Mouse (Mus musculus): ENCODE results near the gene Itga5. TPM values are rescaled to one million over a fixed set of nuclear protein-coding genes. Genes with fewer than 3 reads are reported as not detected.
A peak's percentile ranks its signal among the peaks of the same experiment; 100 is the strongest.

Gene Itga5
- polyA plus RNA-seq, 1 experiment from 2014 or later: 21.2 TPM

DNA sequence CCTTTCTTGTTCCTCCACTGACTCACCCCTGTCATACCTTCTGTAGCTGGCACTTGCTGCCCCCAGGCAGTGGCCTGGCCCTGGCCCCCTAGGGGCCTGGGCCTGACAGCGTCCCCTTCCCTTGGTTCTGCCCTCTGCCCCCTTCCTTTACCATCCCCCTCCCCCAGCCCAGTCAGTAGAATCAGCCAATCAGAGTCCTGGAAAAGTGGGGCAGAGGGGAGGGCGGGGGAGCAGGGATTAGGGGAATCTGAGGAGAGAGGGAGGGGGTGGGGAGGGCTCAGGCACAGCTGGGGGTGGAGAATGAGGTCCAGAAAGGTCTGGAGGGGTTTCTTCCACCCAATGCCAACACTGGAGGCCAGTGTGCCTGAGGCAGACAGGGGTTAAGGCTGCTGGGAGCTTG, 32.4 kb downstream of the Itga5 start:
- peaks cover 42% of the 10 kb centered on the region for H3K4me1 ChIP-seq
- WGBS: 13% methylated on average over 2 of the region's 2 CpGs
- H3K9me3 ChIP-seq: no peaks in the 10 kb centered on the region
- H3K9ac ChIP-seq (replicated peaks): 0 out of 2 replicates have a peak overlapping the region, but pooled peaks have one; percentile 2
- peaks cover 24% of the 10 kb centered on the region for H3K27me3 ChIP-seq
- no peak overlapping the region for H3K4me3 ChIP-seq
- H3K4me2 ChIP-seq (replicated peaks): peak overlapping the region; percentile 29
- H3K36me3 ChIP-seq: no peaks in the 10 kb centered on the region
- ATAC-seq (ENCODE audit: low FRiP score, low read depth): peak; percentile 60
- peak overlapping the region; percentile 11 for H3K27ac ChIP-seq (replicated peaks)

DNA sequence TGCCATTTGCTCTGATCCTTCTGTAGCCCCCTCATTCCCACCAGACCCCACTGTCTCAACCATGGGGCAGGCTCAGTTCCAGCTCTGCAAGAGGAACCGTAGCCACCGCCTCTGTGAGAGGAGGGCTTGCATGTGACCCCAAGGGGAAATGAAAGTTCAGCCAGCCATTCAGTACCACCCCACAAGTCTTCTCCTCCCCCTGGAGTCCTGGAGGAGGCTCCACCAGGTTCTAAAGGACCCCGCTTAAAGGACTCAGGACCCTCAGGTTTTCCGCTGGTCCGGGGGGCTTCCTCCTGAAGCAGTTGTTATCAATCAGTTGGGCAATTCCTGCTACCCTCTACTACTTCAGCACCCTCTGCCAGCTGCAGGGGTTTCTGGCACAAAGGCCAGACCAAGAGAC, 32.8 kb downstream of the Itga5 start:
- Histone ChIP-seq H3K9me3 (no peaks in the 10 kb centered on the region), H3K36me3 (no peaks in the 10 kb centered on the region), H3K4me3 (no peak overlapping the region), H3K4me1 (peaks cover 38% of the 10 kb centered on the region), H3K4me2 (replicated peaks) (peak overlapping the region; percentile 29), H3K27ac (replicated peaks) (peak overlapping the region; percentile 11), H3K27me3 (peaks cover 20% of the 10 kb centered on the region), H3K9ac (replicated peaks) (0 out of 2 replicates have a peak overlapping the region, but pooled peaks have one; percentile 2)
- WGBS: 39% methylated on average over 5 of the region's 5 CpGs
- ATAC-seq (ENCODE audit: low FRiP score, low read depth): no peak

DNA sequence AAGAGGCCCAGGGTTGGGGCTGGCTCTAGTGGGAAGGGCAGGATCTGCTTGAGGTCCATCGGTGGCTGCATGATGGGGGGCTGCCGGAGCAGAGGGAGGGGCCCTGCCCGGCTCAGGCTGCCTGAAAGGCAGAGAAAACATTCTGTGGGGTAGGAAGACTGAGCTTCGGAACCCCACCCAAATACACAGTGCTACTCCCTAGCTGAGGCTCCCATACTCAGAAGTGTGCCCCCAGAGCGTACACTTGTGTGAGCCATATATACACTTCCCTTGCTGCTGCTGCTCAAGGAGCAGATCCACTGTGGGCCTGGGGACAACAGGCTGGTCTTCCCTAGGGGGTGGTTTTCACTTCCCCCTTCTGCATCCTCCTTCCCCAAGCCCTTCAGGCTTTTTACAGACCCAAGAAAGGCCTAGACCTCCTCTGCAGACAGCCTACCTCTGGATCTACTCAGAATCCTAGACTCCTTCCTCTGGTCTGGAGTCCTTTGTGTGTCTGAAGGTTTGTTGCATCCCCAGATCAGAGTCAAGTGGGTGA, 33.4 kb downstream of the Itga5 start:
- H3K9me3 ChIP-seq: no peaks in the 10 kb centered on the region
- H3K27ac ChIP-seq (replicated peaks): 0 out of 2 replicates have a peak overlapping the region, but pooled peaks have one; percentile 30
- H3K4me2 ChIP-seq (replicated peaks): 0 out of 2 replicates have a peak overlapping the region, but pooled peaks have one; percentile 1
- 48% methylated on average over 5 of the region's 5 CpGs for WGBS
- peaks cover 37% of the 10 kb centered on the region for H3K4me1 ChIP-seq
- H3K36me3 ChIP-seq: no peaks in the 10 kb centered on the region
- H3K4me3 ChIP-seq: no peak overlapping the region
- H3K9ac ChIP-seq (replicated peaks): 0 out of 2 replicates have a peak overlapping the region, but pooled peaks have one; percentile 2
- peaks cover 15% of the 10 kb centered on the region; the same call in 1 of the 2 replicates for H3K27me3 ChIP-seq
- no peak for ATAC-seq (ENCODE audit: low FRiP score, low read depth)

DNA sequence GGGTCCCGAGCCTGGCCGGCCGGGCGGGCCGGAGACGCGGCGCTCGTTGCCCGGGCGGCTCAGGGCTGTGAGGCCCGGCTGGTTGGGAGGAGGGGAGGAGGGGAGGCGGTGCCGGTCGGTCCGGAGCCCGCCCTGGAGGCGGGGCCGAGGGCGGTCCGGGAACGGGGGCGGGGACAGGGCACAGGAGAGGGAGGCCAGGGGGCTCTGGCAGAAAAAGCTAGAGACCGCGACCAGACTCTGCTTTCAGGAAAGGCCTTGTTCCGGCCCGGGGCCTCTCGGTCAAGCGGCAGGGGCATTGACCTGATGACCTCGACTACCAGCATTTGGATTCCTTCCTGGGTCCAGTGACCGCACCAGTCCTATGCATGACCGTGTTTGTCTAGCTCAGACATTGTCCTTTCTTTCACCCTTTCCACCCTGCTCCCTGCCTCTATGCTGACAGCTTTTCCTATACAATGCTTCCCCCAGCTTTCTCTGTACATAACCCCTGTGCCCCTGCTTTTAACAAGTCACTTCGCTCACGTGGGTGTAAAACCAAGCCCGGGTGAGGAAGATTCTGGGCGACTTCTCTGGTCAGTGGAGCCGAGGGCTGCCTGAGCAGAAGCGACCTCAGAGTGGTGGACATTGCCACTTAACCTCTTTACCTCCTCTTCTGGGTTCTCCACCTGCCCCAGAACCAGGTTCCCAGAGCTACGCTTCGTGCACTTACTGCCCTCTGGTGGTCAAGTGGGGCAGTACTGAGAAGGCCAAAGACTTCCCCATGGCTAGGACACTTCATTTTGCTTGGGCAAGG, 42.9 kb downstream of the Itga5 start:
- Histone ChIP-seq H3K36me3 (peaks cover 13% of the 10 kb centered on the region), H3K4me2 (replicated peaks) (peak overlapping the region; percentile 86), H3K4me1 (peaks cover 18% of the 10 kb centered on the region), H3K9me3 (no peaks in the 10 kb centered on the region), H3K9ac (replicated peaks) (peak overlapping the region; percentile 89), H3K27me3 (no peaks in the 10 kb centered on the region), H3K4me3 (peak overlapping the region; percentile 78), H3K27ac (replicated peaks) (peak overlapping the region; percentile 65)
- WGBS: 1% methylated on average over 40 of the region's 40 CpGs
- peak; percentile 98 for ATAC-seq (ENCODE audit: low FRiP score, low read depth)

DNA sequence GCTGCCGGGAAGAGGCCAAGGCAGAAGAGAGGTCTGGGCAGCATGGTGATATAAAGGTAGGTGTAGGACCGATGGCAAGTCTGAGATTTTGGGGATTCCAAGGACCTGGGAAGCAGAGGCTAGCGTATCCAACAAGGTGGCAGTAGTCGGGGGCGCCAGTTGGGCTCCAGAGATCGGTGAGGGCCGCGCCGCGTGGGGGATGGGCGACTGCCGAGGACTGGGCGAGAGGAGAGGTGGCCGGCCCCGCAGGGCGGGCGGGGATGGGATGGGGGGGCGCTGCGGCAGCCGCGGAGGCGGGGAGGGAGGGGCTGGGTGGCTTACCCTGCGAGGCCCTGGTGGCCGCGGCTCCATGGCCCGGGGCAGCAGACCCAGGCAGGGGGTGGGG, 43.5 kb downstream of the Itga5 start:
- Histone ChIP-seq H3K4me2 (replicated peaks) (peak overlapping the region; percentile 86), H3K4me1 (peaks cover 18% of the 10 kb centered on the region), H3K27me3 (no peaks in the 10 kb centered on the region), H3K27ac (replicated peaks) (peak overlapping the region; percentile 65), H3K4me3 (peak overlapping the region; percentile 78), H3K9ac (replicated peaks) (peak overlapping the region; percentile 89), H3K36me3 (peaks cover 19% of the 10 kb centered on the region), H3K9me3 (no peaks in the 10 kb centered on the region)
- under 1% methylated on average over 12 of the region's 26 CpGs for WGBS
- peak; percentile 85 for ATAC-seq (ENCODE audit: low FRiP score, low read depth)

DNA sequence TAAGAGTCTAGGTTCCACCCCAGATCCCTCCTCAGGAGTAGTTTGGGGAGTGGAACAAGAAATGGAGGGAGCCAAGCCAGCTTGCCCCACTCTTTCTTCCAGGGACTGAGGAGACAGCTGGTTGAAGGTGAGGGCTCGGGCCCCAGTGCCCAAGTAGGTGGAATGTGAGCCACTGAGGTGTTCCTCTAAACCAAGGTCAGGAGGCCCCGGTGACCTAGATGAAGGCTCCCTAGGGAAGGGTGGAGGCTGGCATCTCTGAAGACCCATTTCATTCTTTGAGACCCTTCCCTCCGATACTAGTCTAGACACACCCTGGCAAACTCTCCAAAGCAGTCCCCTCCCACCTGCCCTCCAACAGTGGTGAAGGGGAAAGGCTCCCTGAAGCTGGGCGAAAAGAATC, 44.2 kb downstream of the Itga5 start:
- H3K27me3 ChIP-seq: no peaks in the 10 kb centered on the region
- no peak overlapping the region for H3K27ac ChIP-seq (replicated peaks)
- peak overlapping the region; percentile 86 for H3K4me2 ChIP-seq (replicated peaks)
- no peaks in the 10 kb centered on the region for H3K9me3 ChIP-seq
- ATAC-seq (ENCODE audit: low FRiP score, low read depth): peak; percentile 4; the same call in 1 of the 2 replicates
- peaks cover 18% of the 10 kb centered on the region for H3K4me1 ChIP-seq
- H3K9ac ChIP-seq (replicated peaks): peak overlapping the region; percentile 89
- peak overlapping the region; percentile 78 for H3K4me3 ChIP-seq
- H3K36me3 ChIP-seq: peaks cover 25% of the 10 kb centered on the region
- WGBS: 55% methylated on average over 4 of the region's 4 CpGs

DNA sequence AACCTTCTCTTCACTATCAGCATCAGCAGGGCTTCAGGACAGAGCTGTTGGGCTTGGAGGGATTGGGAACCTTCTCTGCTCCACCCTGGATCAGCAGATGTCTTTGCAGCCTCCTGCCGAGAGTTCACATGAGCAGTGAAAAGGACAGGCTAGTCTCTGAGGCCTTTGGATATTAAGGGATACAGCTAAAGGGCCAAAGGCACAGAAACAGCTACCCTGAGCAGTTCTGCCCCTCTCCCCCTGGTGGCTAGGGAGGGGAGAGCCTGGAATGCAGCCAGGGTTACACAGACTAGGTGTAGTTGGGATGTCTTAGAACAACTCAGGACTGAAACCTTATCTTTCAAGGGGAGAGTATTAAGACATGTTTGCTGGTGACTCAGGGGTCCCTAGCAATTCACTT, 45.5 kb downstream of the Itga5 start:
- Histone ChIP-seq H3K4me1 (peaks cover 18% of the 10 kb centered on the region), H3K4me2 (replicated peaks) (no peak overlapping the region)
- 53% methylated on average over 1 of the region's 1 CpGs for WGBS

DNA sequence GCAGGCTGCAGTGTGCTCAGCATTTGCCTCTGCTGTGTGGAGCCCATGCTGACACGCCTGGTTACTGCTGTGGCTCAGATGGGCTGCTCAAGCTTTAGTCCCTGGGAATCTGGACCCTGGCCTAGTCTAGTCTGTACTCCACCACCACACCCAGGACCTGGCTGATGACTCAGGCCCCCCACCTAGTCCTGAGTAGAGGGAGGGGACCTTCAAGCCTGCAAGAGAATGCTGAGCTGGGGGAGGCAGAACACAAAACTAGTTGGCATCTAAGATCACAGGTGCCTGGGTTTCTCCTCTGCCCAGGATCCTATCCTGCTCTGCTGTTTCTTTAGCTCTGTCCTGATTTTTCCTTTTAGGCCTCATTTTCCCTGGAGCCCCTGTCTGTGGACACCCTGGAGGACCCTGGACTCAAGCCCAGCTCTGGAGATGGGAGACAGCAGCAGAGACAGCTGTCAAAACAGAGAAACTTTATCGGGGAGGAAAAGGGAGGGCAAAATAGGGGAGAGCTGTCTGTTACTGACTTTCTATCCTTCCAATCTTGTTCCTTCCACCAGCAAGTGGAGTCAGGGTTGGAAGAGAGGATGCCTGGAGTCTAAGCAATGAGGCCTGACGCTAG, 48.3 kb downstream of the Itga5 start:
- no peak overlapping the region for H3K27ac ChIP-seq (replicated peaks)
- no peak overlapping the region for H3K9ac ChIP-seq (replicated peaks)
- no peak for ATAC-seq (ENCODE audit: low FRiP score, low read depth)
- peaks cover 48% of the 10 kb centered on the region for H3K36me3 ChIP-seq
- peaks cover 7% of the 10 kb centered on the region; the same call in 1 of the 2 replicates for H3K27me3 ChIP-seq
- H3K4me1 ChIP-seq: peaks cover 35% of the 10 kb centered on the region
- WGBS: 71% methylated on average over 3 of the region's 3 CpGs
- H3K4me2 ChIP-seq (replicated peaks): no peak overlapping the region
- no peak overlapping the region for H3K4me3 ChIP-seq
- no peaks in the 10 kb centered on the region for H3K9me3 ChIP-seq

More for the DNA sequence above, 45.5 kb downstream of the Itga5 start:
- H3K27me3 ChIP-seq: no peaks in the 10 kb centered on the region
- H3K36me3 ChIP-seq: peaks cover 39% of the 10 kb centered on the region
- no peak overlapping the region for H3K4me3 ChIP-seq
- H3K9me3 ChIP-seq: no peaks in the 10 kb centered on the region
- H3K9ac ChIP-seq (replicated peaks): no peak overlapping the region
- no peak for ATAC-seq (ENCODE audit: low FRiP score, low read depth)
- H3K27ac ChIP-seq (replicated peaks): no peak overlapping the region

DNA sequence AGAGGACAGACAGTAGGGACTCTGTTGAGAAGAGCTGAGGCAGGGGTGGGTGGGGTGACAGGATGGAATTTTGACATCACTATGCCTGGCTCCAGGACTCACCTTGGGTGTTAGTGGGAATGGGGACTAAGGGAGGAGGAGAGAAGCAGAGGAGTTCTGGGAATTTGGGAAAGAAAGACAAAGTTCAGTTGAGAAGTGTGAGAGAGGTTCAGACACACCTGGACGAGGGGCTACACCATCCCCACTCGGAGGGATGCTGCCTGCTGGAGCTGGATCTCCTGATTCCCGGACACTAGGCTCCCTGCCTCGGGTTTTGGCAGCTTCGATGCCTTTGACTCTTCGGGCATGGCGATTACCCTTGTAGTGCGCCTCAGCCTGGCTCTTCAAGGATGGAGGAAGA, 48.8 kb downstream of the Itga5 start:
- no peak overlapping the region for H3K4me3 ChIP-seq
- H3K9me3 ChIP-seq: no peaks in the 10 kb centered on the region
- H3K27ac ChIP-seq (replicated peaks): no peak overlapping the region
- no peak overlapping the region for H3K9ac ChIP-seq (replicated peaks)
- peaks cover 7% of the 10 kb centered on the region; the same call in 1 of the 2 replicates for H3K27me3 ChIP-seq
- 89% methylated on average over 8 of the region's 8 CpGs for WGBS
- H3K4me1 ChIP-seq: peaks cover 33% of the 10 kb centered on the region
- H3K4me2 ChIP-seq (replicated peaks): no peak overlapping the region
- no peak for ATAC-seq (ENCODE audit: low FRiP score, low read depth)
- H3K36me3 ChIP-seq: peaks cover 48% of the 10 kb centered on the region

DNA sequence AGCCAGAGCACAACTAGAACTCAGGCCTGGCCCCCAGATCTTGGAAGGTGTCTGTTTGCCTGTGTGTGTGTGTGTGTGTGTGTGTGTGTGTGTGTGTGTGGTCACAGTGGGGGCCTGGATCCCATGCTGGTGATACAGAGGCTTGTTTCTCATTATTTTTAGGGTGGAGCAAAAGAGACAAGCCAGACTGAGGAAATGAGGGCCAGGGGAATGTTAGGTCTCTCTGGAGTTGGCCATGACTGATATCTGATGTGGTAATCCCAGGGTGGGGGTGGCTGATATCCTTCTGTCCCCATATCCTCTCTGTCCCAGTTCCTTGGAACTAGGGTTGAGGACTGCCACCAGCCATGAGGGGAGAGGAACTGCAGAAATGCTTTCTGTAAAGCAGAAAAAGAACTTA, 49.4 kb downstream of the Itga5 start:
- H3K27me3 ChIP-seq: peaks cover 7% of the 10 kb centered on the region; the same call in 1 of the 2 replicates
- no peak overlapping the region for H3K27ac ChIP-seq (replicated peaks)
- no peak overlapping the region for H3K4me3 ChIP-seq
- no peak overlapping the region for H3K9ac ChIP-seq (replicated peaks)
- peaks cover 27% of the 10 kb centered on the region for H3K4me1 ChIP-seq
- no peak overlapping the region for H3K4me2 ChIP-seq (replicated peaks)
- H3K36me3 ChIP-seq: peaks cover 48% of the 10 kb centered on the region
- H3K9me3 ChIP-seq: no peaks in the 10 kb centered on the region
- ATAC-seq (ENCODE audit: low FRiP score, low read depth): no peak

DNA sequence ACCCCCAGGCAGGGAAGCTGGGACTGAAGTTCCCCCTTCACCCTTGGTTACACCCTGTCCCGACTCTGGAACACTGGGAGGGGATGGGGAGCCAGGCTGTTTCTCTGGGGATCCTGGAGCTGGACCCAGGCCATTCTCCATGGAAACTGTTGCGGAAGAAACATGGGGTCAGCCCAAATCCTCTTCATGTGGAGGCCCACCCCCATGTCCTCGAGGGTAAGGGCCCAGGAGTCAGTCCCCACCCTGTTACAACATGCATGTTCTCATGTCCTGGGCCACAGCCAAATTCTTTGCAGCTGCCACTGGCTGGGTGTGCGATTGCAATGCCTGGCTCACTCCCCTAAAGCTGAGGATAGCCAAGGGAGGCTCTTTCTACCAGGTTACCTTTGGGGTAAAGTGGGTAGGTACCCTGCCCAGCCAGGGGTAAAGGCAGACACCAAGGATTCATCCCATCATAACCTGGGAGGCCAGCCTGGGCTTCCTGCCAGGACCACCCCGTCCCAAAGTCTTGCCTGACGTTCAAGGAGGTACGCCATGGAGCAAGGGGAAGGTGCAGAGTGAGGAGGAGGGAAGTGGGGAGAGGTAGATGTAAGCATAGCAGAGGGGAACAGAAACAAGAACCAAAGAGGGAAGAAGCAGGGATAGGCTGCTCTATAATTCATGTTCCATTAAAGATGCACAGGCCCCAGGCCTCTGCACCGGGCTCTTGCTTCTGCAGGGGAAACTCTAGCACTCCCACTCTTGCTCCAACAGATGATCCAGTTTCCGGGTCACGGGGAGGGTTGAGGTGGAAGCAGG, 50.4 kb downstream of the Itga5 start:
- H3K36me3 ChIP-seq: peaks cover 48% of the 10 kb centered on the region
- ATAC-seq (ENCODE audit: low FRiP score, low read depth): no peak

More for the DNA sequence above, 50.4 kb downstream of the Itga5 start:
- Histone ChIP-seq H3K9me3 (no peaks in the 10 kb centered on the region), H3K27ac (replicated peaks) (peak overlapping the region; percentile 70; the same call in 1 of the 2 replicates), H3K4me1 (peaks cover 22% of the 10 kb centered on the region), H3K4me2 (replicated peaks) (no peak overlapping the region), H3K4me3 (no peak overlapping the region), H3K9ac (replicated peaks) (peak overlapping the region; percentile 20; the same call in 1 of the 2 replicates), H3K27me3 (peaks cover 7% of the 10 kb centered on the region; the same call in 1 of the 2 replicates)
- WGBS: 88% methylated on average over 10 of the region's 10 CpGs
